Mouse (Mus musculus) limb, embryonic 12.5 days (tissue): Measurements from ENCODE around the gene Coq10b. TPM values are rescaled to one million over a fixed set of nuclear protein-coding genes. Genes with fewer than 3 reads are reported as not detected.
"Not testable (repeated sequence)": the region's sequence is repeated elsewhere in the genome, so short reads cannot be mapped to it uniquely, and the experiment has no call there.

ENCODE experiments used
- ATAC-seq: fragments of 200-750 bp; cut with Nextera tagmentation; 2 replicates; pipeline ENCODE4 v1.8.0; 2017; ENCODE audit warnings: low read depth, moderate TSS enrichment; ENCODE audit not compliant: insufficient number of reproducible peaks, insufficient read depth, low FRiP score, low TSS enrichment
- H3K27ac ChIP-seq: fragments of 300-500 bp; sonication (generic); 2 replicates; pipeline ENCODE4 v1.5.1; 2016; ENCODE audit warnings: mild to moderate bottlenecking, moderate library complexity
- H3K27me3 ChIP-seq: fragments of 300-500 bp; sonication (generic); 2 replicates; pipeline ENCODE4 v1.6.1; 2016; ENCODE audit warnings: mild to moderate bottlenecking, moderate library complexity
- H3K36me3 ChIP-seq: fragments of 300-500 bp; sonication (generic); 2 replicates; pipeline ENCODE4 v1.6.1; 2016; ENCODE audit warnings: mild to moderate bottlenecking, moderate library complexity
- H3K4me1 ChIP-seq: fragments of 300-500 bp; sonication (generic); replicated peaks from 2 replicates; pipeline ENCODE4 v1.6.1; 2016
- H3K4me2 ChIP-seq: fragments of 300-500 bp; sonication (generic); 2 replicates; pipeline ENCODE4 v1.6.1; 2016; ENCODE audit warnings: mild to moderate bottlenecking, moderate library complexity
- H3K4me3 ChIP-seq: fragments of 300-500 bp; sonication (generic); replicated peaks from 2 replicates; pipeline ENCODE4 v1.5.1; 2016; ENCODE audit warnings: mild to moderate bottlenecking
- H3K9ac ChIP-seq: fragments of 300-500 bp; sonication (generic); replicated peaks from 2 replicates; pipeline ENCODE4 v1.6.1; 2016; ENCODE audit warnings: mild to moderate bottlenecking, moderate library complexity
- H3K9me3 ChIP-seq: fragments of 300-500 bp; sonication (generic); 2 replicates; pipeline ENCODE4 v1.6.1; 2016; ENCODE audit warnings: mild to moderate bottlenecking, moderate library complexity
- WGBS: fragments of 180-500 bp; shearing (Covaris S2); methylation state at CpG from one replicate; pipeline ENCODE4 v1.1.7; 2016; 5-methylcytosine and 5-hydroxymethylcytosine counted together
- polyA plus RNA-seq: library from polyadenylated mRNA; unstranded; fragments of >200 nt; fragmentation: Nextera tagmentation; extraction: Ambion mirVana; gene quantifications from 2 replicates; pipeline ENCODE4 v1.2.1, GENCODE M21; 2016

Coq10b gene
- 21.4 and 22.3 TPM in 2 replicates for polyA plus RNA-seq

DNA sequence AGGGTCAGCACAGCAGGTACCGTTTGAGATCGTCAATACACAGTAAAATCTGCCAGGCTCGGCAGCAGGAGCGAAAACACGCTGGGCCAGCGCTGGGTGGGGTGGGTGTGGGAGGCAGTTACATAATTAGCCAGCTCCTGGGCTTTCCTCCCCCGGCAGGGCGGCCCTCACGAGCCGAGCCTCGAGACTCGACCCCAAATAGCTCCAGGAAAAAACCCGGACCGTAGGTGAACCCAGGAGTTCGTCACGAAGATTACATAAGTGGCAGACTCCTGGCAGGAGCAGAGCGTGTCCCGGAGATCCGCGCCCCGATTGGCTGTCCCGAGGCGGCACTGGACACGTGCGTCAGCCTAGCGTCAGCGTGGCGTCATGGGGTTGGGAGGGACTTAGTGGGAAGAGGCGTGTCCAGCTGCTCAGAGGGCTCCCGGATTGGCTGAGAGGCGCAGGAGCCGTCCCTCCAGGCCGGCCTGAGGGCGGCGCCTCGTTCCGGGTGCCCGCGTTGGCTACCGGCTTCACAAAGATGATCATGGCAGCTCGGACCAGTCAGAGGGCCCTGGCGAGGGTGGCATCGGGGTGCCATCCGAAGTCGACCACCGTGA lies at the start of gene Coq10b:
TSS of gene Coq10b (plus strand) at position 416 of the 599 bp plus-strand sequence.
- 1% methylated on average over 46 of the region's 46 CpGs for WGBS
- H3K27ac ChIP-seq = peak within 1 kb of the TSS; percentile 72
- H3K4me3 ChIP-seq = peak within 1 kb of the TSS; percentile 87
- H3K36me3 ChIP-seq = peaks cover 10% of the 10 kb centered on the region; the same call in 1 of the 2 replicates
- peak within 1 kb of the TSS; percentile 71 for H3K4me2 ChIP-seq
- no peaks in the 10 kb centered on the region for H3K9me3 ChIP-seq
- H3K9ac ChIP-seq = peak within 1 kb of the TSS; percentile 85
- peaks cover 9% of the 10 kb centered on the region for H3K4me1 ChIP-seq
- no peaks in the 10 kb centered on the region for H3K27me3 ChIP-seq
- peak; percentile 100 for ATAC-seq

DNA sequence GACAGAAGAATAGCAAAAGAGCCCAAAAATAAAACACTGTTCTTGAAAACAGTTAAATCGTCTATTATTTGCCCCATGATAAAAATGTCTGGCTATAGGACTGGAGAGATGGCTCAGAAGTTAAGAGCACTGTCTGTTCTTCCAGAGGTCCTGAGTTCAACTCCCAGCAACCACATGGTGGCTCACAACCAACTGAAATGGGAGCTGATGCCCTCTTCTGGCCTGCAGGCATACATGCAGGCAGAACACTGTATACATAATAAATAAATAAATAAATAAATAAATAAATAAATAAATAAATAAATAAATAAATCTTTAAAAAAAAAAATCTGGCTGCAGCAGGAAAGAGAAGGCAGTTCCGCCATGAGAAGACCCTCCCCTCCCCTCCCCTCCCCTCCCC lies 44.3 kb upstream of the Coq10b start:
- not testable (repeated sequence) for H3K27me3 ChIP-seq, H3K4me3 ChIP-seq, H3K9me3 ChIP-seq, H3K27ac ChIP-seq, ATAC-seq, H3K9ac ChIP-seq, H3K4me2 ChIP-seq, H3K4me1 ChIP-seq
- H3K36me3 ChIP-seq = peaks cover 88% of the 10 kb centered on the region
- WGBS = 75% methylated on average over 2 of the region's 2 CpGs

DNA sequence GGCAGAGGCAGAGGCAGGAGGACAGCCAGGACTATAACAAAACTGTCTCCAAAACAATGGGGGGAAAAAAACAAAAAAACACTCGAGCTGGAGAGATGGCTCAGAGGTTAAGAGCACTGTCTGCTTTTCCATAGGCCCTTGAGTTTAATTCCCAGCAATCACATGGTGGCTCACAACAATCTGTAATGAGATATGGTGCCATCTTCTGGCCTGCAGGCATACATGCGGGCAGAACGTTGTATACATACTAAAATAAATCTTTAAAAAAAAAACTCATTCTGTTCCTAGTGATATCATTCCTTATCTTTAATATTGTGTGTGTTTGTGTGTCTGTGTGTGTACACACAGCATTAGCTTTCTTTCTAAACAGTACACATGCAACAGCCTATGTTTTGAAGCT lies 40.1 kb upstream of the Coq10b start:
- Histone ChIP-seq H3K4me3 (no peak overlapping the region), H3K9me3 (no peaks in the 10 kb centered on the region), H3K4me2 (no peak overlapping the region), H3K36me3 (peaks cover 87% of the 10 kb centered on the region), H3K27ac (no peak overlapping the region), H3K9ac (no peak overlapping the region), H3K27me3 (no peaks in the 10 kb centered on the region), H3K4me1 (no peaks in the 10 kb centered on the region)
- ATAC-seq = no peak
- 62% methylated on average over 3 of the region's 3 CpGs for WGBS

DNA sequence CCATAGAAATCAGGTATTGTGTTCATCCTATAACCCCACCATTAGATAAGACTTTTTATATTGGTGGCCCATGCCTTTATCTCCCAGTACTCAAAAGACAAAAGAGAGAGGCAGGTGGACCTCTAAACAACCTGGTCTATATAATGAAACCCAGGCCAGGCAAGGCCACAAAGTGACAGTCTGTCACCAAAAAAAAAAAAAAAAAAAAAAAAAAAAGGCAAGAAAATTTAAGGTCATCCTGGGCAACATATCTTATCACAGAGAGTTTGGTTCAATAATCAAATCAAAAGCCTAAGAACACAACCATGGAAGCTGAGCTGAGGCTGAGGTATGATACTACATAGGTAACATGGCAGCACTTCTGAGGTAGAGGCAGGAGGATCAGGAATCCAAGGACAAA lies 30.7 kb upstream of the Coq10b start:
- H3K4me3 ChIP-seq = no peak overlapping the region
- peaks cover 5% of the 10 kb centered on the region; the same call in 1 of the 2 replicates for H3K4me1 ChIP-seq
- ATAC-seq = no peak
- no peak overlapping the region for H3K9ac ChIP-seq
- H3K27me3 ChIP-seq = no peaks in the 10 kb centered on the region
- no peaks in the 10 kb centered on the region for H3K9me3 ChIP-seq
- H3K36me3 ChIP-seq = peaks cover 22% of the 10 kb centered on the region
- no peak overlapping the region for H3K27ac ChIP-seq
- no peak overlapping the region for H3K4me2 ChIP-seq

DNA sequence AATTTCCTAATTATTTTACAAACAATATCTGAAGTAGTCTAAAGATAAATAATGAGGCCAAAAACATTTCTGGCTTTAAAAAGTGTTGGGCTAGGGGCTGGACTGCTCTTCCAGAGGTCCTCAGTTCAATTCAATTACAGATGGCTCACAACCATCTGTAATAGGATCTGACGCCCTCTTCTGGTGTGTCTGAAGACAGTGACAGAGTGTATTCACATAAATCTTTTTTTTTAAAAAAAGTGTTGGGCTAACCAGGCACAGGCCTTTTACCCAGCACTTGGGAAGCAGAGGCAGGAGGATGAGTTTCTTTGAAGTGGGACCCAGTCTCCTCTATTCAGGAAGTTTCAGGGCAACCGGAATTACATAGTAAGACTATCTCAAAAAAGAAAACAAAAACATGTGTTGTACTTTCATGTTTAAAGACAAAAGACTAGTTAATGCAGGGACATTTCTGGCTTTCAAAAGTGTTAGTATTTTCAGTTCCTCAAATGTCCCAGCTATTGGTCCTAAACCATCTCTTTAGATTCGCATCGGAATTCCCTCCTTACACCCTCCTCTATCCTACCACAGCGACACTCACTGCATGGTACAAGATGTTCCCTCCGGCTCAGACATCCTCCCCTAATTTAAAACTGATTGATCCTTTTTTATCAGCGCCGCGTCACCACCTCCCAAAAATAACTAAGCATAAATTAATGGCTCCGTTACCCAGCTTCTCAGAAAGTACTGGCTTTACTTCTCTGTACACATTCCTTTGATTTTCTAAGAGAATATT lies 26.7 kb upstream of the Coq10b start:
- ATAC-seq = no peak
- Histone ChIP-seq H3K27me3 (no peaks in the 10 kb centered on the region), H3K36me3 (no peaks in the 10 kb centered on the region), H3K27ac (peak overlapping the region; percentile 94), H3K9me3 (no peaks in the 10 kb centered on the region), H3K4me1 (peaks cover 5% of the 10 kb centered on the region; the same call in 1 of the 2 replicates), H3K9ac (peak overlapping the region; percentile 98), H3K4me2 (peak overlapping the region; percentile 67), H3K4me3 (peak overlapping the region; percentile 94)
- WGBS = 14% methylated on average over 10 of the region's 10 CpGs

DNA sequence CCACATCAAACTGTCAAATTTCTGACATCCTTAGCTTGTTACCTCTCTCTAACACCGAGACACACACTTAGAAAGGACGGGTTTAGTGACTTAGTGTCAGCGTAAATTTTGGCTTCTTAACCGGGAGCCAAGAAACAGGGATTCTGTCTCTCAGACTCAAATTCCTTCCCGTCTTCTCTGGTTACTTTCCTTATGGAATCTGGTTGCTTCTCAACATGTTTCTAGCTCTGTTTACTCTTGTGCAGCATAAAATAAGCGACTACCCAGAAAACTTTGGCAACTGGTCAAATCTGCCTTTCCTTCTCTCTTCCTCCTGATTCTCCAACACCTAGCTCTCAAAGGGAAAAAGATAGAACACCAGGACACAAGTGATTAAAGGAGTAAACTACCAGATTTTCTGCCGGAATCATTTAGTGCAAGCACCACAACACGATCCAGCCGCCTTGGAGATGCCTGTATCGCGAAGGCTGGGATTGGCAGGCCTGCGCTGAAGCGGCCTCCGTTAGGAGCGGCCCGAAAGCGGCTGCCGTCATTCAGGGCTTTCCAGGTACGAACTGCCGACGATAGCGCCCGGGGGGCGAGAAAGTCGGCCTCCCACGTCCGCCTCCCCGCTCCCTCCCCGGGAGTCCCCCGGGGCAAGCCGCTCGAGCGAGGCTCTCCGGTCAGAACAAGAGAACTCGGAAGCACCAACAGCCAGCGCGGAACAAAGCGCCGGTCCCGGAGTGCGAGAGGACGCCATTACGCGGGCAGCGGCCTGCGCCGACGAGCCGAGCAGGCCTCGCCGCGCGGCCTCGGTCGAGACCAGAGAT lies 25.9 kb upstream of the Coq10b start:
- peak overlapping the region; percentile 94 for H3K27ac ChIP-seq
- H3K4me2 ChIP-seq = peak overlapping the region; percentile 67
- H3K27me3 ChIP-seq = no peaks in the 10 kb centered on the region
- H3K9ac ChIP-seq = peak overlapping the region; percentile 98
- whole genome bisulfite sequencing = under 1% methylated on average over 55 of the region's 55 CpGs
- no peaks in the 10 kb centered on the region for H3K36me3 ChIP-seq
- no peaks in the 10 kb centered on the region for H3K9me3 ChIP-seq
- H3K4me1 ChIP-seq = peaks cover 5% of the 10 kb centered on the region; the same call in 1 of the 2 replicates
- peak; percentile 43; the same call in 1 of the 2 replicates for ATAC-seq
- H3K4me3 ChIP-seq = peak overlapping the region; percentile 94

DNA sequence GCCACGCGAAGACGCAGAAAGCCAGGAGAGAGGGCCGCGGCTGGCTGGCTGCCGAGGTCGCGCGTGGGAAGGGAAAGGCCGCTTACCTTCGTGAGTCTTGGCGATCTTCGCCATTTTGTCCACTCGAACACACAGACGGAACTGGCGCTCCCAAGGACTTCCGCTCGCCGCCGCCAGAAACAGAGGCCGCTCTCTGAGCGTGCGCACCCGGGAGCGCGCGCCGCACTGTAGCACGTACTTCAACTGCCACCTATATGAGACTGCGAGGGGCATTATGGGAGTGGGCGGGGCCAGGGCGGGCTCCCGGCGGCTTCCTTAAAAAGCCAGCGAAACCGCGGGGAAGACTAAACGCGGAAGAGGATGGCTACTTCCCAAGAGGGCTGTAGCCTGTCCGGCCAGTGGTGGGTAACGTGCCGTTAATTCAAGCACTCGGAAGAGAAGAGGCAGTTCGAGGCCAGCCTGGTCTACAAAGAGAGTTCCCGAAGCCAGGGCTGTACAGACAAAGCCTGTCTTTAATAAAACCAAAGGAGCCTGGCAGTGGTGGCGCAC lies 25.2 kb upstream of the Coq10b start, which contains the start of gene Sf3b1:
TSS of gene Sf3b1 (minus strand) at position 229 of the 549 bp plus-strand sequence.
- Histone ChIP-seq H3K27me3 (no peaks in the 10 kb centered on the region), H3K4me3 (peak within 1 kb of the TSS; percentile 94), H3K4me1 (peaks cover 5% of the 10 kb centered on the region; the same call in 1 of the 2 replicates), H3K9me3 (no peaks in the 10 kb centered on the region), H3K9ac (peak within 1 kb of the TSS; percentile 98), H3K27ac (peak within 1 kb of the TSS; percentile 94), H3K4me2 (peak within 1 kb of the TSS; percentile 67), H3K36me3 (no peaks in the 10 kb centered on the region)
- WGBS = 1% methylated on average over 46 of the region's 46 CpGs
- ATAC-seq = peak; percentile 97

DNA sequence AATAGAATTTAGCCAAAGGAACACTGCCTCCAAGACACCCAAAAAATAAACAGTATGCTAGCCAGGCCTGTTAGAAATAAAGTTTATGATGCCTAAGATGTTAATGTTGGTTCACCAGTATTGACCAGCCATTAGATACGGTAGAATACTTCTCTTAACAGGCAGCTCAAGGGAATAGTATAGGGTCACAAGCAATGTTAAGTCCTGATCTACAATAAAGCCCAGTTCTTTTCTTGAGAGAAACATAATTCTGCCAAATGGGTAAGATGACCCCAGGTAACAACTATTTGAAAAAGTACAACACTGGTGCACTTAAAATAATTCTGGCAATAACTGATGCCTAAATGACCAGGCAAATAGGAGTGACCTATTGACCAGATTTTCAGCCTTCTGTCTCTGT lies 24.6 kb upstream of the Coq10b start:
- Histone ChIP-seq H3K27me3 (no peaks in the 10 kb centered on the region), H3K27ac (no peak overlapping the region), H3K9me3 (no peaks in the 10 kb centered on the region), H3K4me1 (peaks cover 5% of the 10 kb centered on the region; the same call in 1 of the 2 replicates), H3K4me2 (peak overlapping the region; percentile 54), H3K9ac (no peak overlapping the region), H3K36me3 (no peaks in the 10 kb centered on the region), H3K4me3 (peak overlapping the region; percentile 94)
- ATAC-seq = no peak
- WGBS = 86% methylated on average over 1 of the region's 1 CpGs

DNA sequence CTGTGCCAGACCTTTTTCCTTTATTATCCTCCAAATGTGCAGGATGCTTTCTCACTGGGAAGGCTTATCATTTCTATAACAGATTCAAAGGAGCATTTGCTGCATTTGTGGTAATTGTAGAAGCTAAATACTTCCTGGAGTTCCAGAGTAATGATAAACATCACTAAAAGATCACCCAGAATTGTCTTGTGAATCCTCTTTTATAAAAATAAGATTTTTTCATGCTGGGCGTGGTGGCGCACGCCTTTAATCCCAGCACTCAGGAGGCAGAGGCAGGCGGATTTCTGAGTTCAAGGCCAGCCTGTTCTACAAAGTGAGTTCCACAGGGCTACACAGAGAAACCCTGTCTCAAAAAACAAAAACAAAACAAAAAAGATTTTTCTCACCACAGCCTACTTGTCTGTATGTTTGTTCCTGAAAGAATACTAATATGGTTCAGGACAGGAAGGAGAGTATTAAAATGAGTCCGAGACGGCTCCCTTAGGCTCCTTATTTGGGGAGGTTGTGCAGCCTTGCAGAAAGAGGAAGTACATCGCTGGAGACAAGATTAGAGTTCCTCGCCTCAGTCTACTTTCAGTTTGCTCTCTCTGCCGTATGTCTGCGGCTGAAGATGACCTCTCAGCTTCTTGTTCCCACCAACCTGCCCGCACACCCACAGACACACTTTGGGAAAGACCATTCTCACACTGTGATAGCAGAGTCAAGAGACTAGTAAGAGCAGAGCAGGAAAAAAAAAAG lies 23.9 kb upstream of the Coq10b start:
- H3K4me1 ChIP-seq = peaks cover 5% of the 10 kb centered on the region; the same call in 1 of the 2 replicates
- no peak overlapping the region for H3K9ac ChIP-seq
- no peaks in the 10 kb centered on the region for H3K9me3 ChIP-seq
- no peak for ATAC-seq
- no peak overlapping the region for H3K4me3 ChIP-seq
- 90% methylated on average over 11 of the region's 11 CpGs for WGBS
- H3K27me3 ChIP-seq = no peaks in the 10 kb centered on the region
- no peaks in the 10 kb centered on the region for H3K36me3 ChIP-seq
- no peak overlapping the region for H3K27ac ChIP-seq
- H3K4me2 ChIP-seq = no peak overlapping the region

DNA sequence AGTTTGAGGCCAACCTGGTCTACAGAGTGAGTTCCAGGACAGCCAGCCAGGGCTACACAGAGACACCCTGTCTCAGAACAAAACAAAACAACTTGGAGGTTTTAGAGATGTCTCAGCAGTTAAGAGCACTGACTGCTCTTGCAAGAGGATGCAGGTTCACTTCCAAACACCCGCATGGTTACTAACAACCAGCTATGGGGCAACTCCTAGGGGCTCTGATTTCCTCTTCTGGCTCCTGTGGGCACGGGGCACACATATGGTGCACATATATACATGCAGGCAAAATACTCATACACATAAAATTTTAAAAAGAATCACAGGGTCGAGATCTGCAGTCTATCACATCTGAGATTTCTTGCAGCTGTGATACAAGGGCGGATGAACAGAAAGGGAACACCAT lies 23.1 kb upstream of the Coq10b start:
- no peak overlapping the region for H3K4me2 ChIP-seq
- no peak overlapping the region for H3K27ac ChIP-seq
- no peak overlapping the region for H3K9ac ChIP-seq
- 76% methylated on average over 4 of the region's 4 CpGs for WGBS
- H3K36me3 ChIP-seq = no peaks in the 10 kb centered on the region
- no peak overlapping the region for H3K4me3 ChIP-seq
- H3K4me1 ChIP-seq = peaks cover 5% of the 10 kb centered on the region; the same call in 1 of the 2 replicates
- no peaks in the 10 kb centered on the region for H3K27me3 ChIP-seq
- no peaks in the 10 kb centered on the region for H3K9me3 ChIP-seq
- no peak for ATAC-seq
